Mouse (Mus musculus) cerebellum, adult (tissue): ENCODE measurements around the gene Fmnl1.

Source experiments
- ATAC-seq: cut with Nextera tagmentation; 2 replicates; pipeline ENCODE4 v1.9.2; 2017; ENCODE audit warnings: mild to moderate bottlenecking, moderate library complexity, mixed read lengths; ENCODE audit not compliant: insufficient number of reproducible peaks, low FRiP score, low TSS enrichment

The Fmnl1 gene

DNA sequence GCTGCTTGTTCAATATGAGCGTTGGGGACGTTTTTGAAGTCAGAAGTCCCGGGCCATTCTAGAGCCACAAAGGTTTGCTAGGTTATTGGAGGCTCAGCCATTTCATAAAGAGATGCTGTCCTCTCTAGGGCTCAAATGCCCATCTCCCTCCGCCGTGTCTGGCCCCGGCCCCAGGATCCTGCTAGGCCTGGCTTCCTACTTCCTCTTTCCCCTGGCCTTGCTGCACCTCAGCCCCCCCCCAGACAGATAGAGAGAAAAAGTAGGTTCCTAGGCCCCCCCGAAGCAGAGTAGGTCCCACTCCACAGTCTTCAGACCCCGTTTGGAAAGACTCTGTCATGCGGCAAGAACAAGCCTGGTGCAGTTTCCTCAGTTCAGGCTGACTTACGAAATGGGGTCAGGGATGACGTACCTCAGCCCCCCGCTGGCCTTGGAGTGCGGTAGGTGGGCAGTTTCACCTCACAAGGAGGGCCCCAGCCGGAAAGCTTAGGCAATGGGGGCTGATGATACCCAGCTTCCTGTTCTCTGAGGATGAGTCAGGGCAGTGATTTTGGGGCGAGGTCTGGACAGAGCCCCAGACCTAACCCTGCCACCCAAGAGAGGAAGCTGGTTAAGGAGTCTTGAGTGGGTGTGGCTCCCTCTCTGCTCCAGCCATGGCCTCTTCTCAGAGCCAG is 7.0 kb downstream of the Fmnl1 start:
- ATAC-seq: no peak

DNA sequence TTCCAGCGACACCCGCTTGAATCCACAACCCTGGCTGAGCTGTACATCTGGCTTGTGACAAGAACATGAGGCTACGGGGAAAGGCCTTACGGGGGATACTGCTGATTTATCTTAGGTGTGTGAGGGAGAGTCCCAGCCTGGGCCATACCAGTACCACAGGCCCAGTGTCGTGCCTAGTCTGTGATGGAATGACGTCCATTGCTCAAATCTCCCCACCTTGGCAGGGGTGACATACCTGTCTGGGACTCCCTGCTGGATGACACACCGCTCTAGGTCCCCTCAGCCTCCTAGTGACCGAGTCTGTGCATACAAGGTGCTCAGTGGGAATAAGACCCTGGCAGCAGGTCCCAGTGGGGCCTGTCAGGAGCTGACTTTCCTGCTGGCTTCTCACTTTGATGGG is 7.8 kb downstream of the Fmnl1 start:
- no peak for ATAC-seq

DNA sequence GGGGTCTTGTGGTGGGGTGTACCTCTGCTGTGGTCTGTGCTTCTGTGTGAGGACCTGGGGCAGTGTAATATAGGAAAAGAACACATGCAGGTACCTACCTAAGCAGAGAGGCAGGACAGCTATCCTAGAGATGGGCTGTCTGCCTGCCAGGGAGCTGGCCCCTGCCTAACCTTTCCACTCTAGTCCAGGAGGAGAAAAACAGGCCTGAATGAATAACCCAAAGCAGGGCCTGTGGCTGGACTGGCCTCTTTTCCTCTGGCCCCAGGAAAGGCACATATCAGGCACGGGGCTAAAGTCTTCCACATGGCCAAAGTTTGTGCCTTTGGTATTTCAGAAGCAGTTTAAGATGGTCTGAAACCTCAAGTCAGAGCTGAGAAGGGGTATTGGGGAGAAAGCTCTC is 9.5 kb downstream of the Fmnl1 start:
- ATAC-seq: no peak

- ATAC-seq: no peak
Observed at GRCm38 (mm10) chr11:103181349-103181748, 10.4 kb downstream of the Fmnl1 start.

DNA sequence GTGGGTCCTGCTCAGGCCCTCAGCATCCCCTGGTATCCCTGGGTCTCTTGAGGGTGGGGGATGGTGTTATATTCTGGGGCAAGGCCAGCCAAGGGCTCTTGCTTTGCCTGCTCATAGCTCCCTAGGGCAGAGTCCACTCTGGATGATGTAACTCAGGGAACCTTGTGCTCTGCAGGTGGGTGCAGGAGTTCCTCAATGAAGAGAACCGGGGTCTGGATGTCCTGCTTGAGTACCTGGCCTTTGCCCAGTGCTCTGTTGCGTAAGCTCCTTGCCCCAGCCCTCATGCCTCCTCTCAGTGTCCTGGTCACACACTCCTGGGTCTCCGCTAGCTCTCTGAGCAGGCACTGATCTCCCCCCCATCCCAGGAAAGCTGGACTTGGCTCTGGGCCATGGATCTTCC is 11.0 kb downstream of the Fmnl1 start:
- no peak for ATAC-seq

DNA sequence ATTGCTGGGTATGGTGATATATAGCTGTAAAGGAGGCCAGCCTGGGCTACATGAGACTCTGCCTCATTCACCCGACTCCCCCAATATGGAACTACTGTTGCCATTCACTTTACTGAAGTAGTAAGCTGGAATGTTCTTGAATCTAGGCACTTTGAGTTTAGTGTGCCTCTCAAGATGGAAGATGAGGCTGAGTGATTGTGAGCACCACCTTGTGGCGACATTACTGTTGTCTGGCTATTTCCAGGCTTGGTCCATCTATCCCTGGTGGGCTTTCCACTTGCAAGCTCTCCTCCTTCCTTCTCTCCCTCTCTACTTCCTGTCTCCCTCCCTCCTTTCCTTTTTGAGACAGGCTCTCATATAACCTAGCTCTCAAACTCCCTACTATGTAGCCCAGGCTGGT is 14.0 kb downstream of the Fmnl1 start:
- ATAC-seq: no peak

GRCm38 (mm10) chr11:103192230-103192955 is 21.5 kb downstream of the Fmnl1 start:
- ATAC-seq: peak; percentile 38; the same call in 1 of the 2 replicates

DNA sequence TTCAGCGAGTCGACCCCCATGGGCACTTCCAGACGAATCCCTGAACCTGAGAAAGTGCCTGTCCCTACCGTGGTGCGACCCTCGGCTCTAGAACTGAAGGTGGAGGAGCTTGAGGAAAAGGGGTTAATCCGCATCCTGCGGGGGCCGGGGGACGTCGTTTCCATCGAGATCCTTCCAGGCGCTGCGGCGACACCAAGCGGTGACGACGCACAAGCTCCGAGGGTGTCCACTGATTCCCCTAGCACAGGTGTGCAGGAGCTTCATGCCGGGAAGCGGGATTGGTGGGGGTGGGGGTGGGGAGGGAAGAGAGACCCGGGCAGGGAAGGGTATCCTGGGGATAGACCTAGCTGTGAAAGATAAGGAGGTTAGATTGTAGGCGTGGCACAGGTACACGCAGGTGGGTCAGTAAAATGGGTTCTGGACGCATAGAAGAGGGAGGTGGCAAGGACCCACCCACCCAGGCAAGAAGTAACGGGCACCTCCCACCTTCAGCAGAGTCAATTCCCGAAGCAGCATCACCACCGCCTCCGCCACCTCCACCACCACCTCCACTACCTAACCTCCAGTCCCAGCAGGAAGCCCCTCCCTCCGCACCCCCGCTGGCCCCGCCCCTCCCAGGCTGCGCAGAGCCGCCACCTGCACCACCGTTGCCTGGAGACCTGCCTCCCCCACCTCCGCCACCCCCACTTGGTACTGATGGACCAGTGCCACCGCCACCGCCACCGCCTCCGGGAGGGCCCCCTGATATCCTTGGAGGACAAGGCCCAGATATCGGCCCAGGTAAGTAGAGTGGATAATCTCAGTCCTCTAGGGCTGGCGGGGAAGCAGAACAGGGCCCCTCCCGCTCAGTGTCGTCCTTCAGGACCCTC is 22.3 kb downstream of the Fmnl1 start:
- ATAC-seq: peak; percentile 28; the same call in 1 of the 2 replicates

GRCm38 (mm10) chr11:103193825-103194168 is 22.9 kb downstream of the Fmnl1 start:
- ATAC-seq: no peak

GRCm38 (mm10) chr11:103195236-103195635 is 24.3 kb downstream of the Fmnl1 start:
- no peak for ATAC-seq

- ATAC-seq: no peak
Observed at GRCm38 (mm10) chr11:103195656-103196055, 24.7 kb downstream of the Fmnl1 start.

DNA sequence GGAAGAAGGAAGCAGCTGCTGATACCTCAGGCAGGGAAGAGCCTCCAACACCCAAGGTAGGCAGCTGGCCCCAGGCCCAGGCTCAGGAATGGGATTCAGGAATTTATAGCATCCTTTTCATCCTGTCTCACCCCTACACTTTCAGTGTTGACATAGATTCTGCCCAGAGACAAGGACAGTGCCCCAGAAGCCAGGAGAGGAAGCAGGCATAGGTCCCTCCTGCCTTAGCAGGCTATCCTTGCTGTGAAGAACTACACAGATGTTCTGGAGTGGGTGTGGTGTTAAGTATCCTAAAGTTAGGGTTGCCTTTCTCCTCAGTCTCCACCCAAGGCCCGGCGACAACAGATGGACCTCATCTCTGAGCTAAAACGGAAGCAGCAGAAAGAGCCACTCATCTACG is 26.4 kb downstream of the Fmnl1 start:
- ATAC-seq: no peak

DNA sequence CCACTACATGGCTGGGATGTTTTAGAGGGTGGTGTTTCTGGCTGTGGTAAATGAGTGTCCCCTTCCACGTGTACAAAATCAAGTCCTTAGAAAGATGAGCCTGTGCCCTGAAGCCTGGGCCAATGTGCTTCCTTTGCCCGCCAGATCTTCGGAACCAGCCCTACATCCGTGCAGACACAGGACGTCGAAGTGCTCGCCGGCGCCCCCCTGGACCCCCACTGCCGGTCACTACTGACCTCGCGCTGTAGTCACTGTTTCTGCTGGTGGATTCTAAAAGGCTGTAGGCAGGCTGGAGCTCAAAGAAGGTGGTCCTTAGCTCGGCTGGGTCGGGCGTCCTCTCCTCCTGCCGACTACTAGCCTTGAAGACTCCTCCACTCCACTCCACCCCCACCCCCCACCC is 27.4 kb downstream of the Fmnl1 start:
- no peak for ATAC-seq

GRCm38 (mm10) chr11:103198911-103199803 is 28.2 kb downstream of the Fmnl1 start:
- peak; percentile 74; the same call in 1 of the 2 replicates for ATAC-seq

GRCm38 (mm10) chr11:103201664-103202063 is 30.8 kb downstream of the Fmnl1 start:
- ATAC-seq: no peak

- no peak for ATAC-seq
Observed at GRCm38 (mm10) chr11:103202376-103202775, 31.5 kb downstream of the Fmnl1 start.

DNA sequence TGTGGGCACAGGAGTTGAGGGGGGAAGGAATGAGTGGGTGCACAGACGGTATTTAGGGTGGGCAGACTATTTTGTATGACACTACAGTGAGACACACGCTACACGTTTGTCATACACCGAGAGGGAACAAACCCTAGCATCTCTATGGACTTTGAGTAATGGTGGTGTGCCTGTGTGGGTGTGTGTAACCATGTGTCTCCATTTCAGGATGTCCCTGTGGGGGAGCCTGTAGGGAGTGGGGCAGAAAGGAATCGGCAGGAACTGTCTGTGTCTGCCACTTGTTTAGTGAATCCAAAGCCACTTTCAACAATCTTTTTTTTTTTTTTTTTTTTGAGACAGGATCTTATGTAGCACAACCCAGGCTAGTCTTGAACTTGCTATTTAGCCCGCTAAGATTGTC is 35.3 kb downstream of the Fmnl1 start:
- no peak for ATAC-seq

GRCm38 (mm10) chr11:103208458-103208857 is 37.6 kb downstream of the Fmnl1 start, which contains the start of gene 1700023F06Rik:
Gene 1700023F06Rik, minus strand, starts transcription at chr11:103208558.
- ATAC-seq: no peak

- no peak for ATAC-seq
Observed at GRCm38 (mm10) chr11:103210291-103210690, 39.4 kb downstream of the Fmnl1 start.

- no peak for ATAC-seq
Observed at GRCm38 (mm10) chr11:103213712-103214111, 42.8 kb downstream of the Fmnl1 start.
